Mouse (Mus musculus): Measurements from ENCODE around the gene Emc3. TPM values are rescaled to one million over a fixed set of nuclear protein-coding genes. Genes with fewer than 3 reads are reported as not detected.

The Emc3 gene
- total and polyA plus RNA-seq, 3 experiments, result 52.7 to 90.9 (median 64.6) TPM

GRCm38 (mm10) chr6:113495071-113495675 is 36.3 kb downstream of the Emc3 start:
- TF ChIP-seq NRF1 (IDR thresholded peaks at IDR 0.05; ENCODE audit: low read depth, low read length) (no peak), GABPA (IDR thresholded peaks at IDR 0.05; ENCODE audit: insufficient replicate concordance, low read depth, low read length) (no peak), MAFK (IDR thresholded peaks at IDR 0.05; ENCODE audit: insufficient replicate concordance, low read length) (no peak), NELFE (IDR thresholded peaks at IDR 0.05; ENCODE audit: low read depth, low read length) (no peak), ZNF384 (IDR thresholded peaks at IDR 0.05; ENCODE audit: low read depth, low read length) (no peak), TCF12 (IDR thresholded peaks at IDR 0.05; ENCODE audit: low read depth, low read length) (no peak), ELF1 (IDR thresholded peaks at IDR 0.05; ENCODE audit: low read depth, low read length) (no peak), SIN3A (IDR thresholded peaks at IDR 0.05; ENCODE audit: low read length) (no peak), MXI1 (IDR thresholded peaks at IDR 0.05; ENCODE audit: low read depth, low read length) (no peak), SMC3 (IDR thresholded peaks at IDR 0.05; ENCODE audit: low read depth, low read length) (no peak), ETS1 (conservative IDR thresholded peaks at IDR 0.05; ENCODE audit: low read depth, low read length) (no peak), USF1 (IDR thresholded peaks at IDR 0.05; ENCODE audit: low read depth, low read length) (no peak), UBTF (IDR thresholded peaks at IDR 0.05; ENCODE audit: low read depth, low read length) (no peak), RCOR1 (conservative IDR thresholded peaks at IDR 0.05; ENCODE audit: low read depth, low read length) (no peak), CTCF (conservative IDR thresholded peaks at IDR 0.05 in 1 of 2, IDR thresholded peaks at IDR 0.05 in 1 of 2; ENCODE audit: low read depth in 2 of 2, low read length in 2 of 2) (no peak), MAX (IDR thresholded peaks at IDR 0.05; ENCODE audit: low read length) (no peak), POLR2A (IDR thresholded peaks at IDR 0.05; ENCODE audit: low read depth, low read length) (no peak)
- Histone ChIP-seq H3K4me2 (ENCODE audit: insufficient read depth, low read depth, poor library complexity, severe bottlenecking) (no peak overlapping the region), H3K27ac (ENCODE audit: insufficient read depth, low read depth) (no peak overlapping the region), H3K4me3 (replicated peaks in 1 of 3; ENCODE audit: low read depth in 2 of 3, low read length in 2 of 3, poor library complexity in 1 of 3) (no peak overlapping the region), H3K27me3 (replicated peaks) (no peaks in the 10 kb centered on the region), H3K9me3 (replicated peaks; ENCODE audit: low read length) (no peaks in the 10 kb centered on the region), H3K36me3 (replicated peaks in 1 of 2; ENCODE audit: control insufficient read depth in 1 of 2, insufficient read depth in 1 of 2, low read length in 1 of 2) (peaks cover 6 to 44% of the 10 kb centered on the region in 2 experiments), H3K79me2 (replicated peaks; ENCODE audit: control insufficient read depth, extremely low read depth, insufficient read depth, poor library complexity, severe bottlenecking) (no peaks in the 10 kb centered on the region), H3K4me1 (ENCODE audit: control insufficient read depth in 1 of 2, insufficient read depth in 2 of 2) (peaks cover 0 to 17% of the 10 kb centered on the region in 2 experiments; a peak in 3 of 4 replicates), H3K9ac (ENCODE audit: insufficient read depth, low read depth) (no peak overlapping the region)
- dilution Hi-C loops (cut with MboI; ENCODE audit: extremely low pct_ligation_motif_present, extremely low pct_unique_long_range_greater_than_20kb, low sequenced_read_pairs) (no loop called here), in situ Hi-C loops (cut with MboI; ENCODE audit: low pct_ligation_motif_present, low pct_unique_long_range_greater_than_20kb, low sequenced_read_pairs) (no loop called here)
- no peak for DNase-seq (ENCODE audit: extremely low read depth)

- TF ChIP-seq ETS1 (conservative IDR thresholded peaks at IDR 0.05; ENCODE audit: low read depth, low read length), result no peak
- in situ Hi-C loops (cut with MboI; ENCODE audit: low pct_ligation_motif_present, low pct_unique_long_range_greater_than_20kb, low sequenced_read_pairs), result no loop called here
- H3K4me2 ChIP-seq (ENCODE audit: insufficient read depth, low read depth, poor library complexity, severe bottlenecking), result no peak overlapping the region
- H3K4me3 ChIP-seq (replicated peaks in 1 of 3; ENCODE audit: low read depth in 2 of 3, low read length in 2 of 3, poor library complexity in 1 of 3), result no peak overlapping the region
- dilution Hi-C loops (cut with MboI; ENCODE audit: extremely low pct_ligation_motif_present, extremely low pct_unique_long_range_greater_than_20kb, low sequenced_read_pairs), result no loop called here
- no peaks in the 10 kb centered on the region for H3K27me3 ChIP-seq (replicated peaks)
- H3K9ac ChIP-seq (ENCODE audit: insufficient read depth, low read depth), result no peak overlapping the region
- H3K36me3 ChIP-seq (replicated peaks in 1 of 2; ENCODE audit: control insufficient read depth in 1 of 2, insufficient read depth in 1 of 2, low read length in 1 of 2), result peaks cover 11 to 53% of the 10 kb centered on the region in 2 experiments
- H3K79me2 ChIP-seq (replicated peaks; ENCODE audit: control insufficient read depth, extremely low read depth, insufficient read depth, poor library complexity, severe bottlenecking), result no peaks in the 10 kb centered on the region
- peaks cover 0 to 11% of the 10 kb centered on the region in 2 experiments; a peak in 3 of 4 replicates for H3K4me1 ChIP-seq (ENCODE audit: control insufficient read depth in 1 of 2, insufficient read depth in 2 of 2)
- no peak for DNase-seq (ENCODE audit: extremely low read depth)
- no peaks in the 10 kb centered on the region for H3K9me3 ChIP-seq (replicated peaks; ENCODE audit: low read length)
- no peak overlapping the region for H3K27ac ChIP-seq (ENCODE audit: insufficient read depth, low read depth)
Measured at GRCm38 (mm10) chr6:113494258-113494788, 37.1 kb downstream of the Emc3 start.
